Mouse (Mus musculus) lung, postnatal 0 days (tissue): ENCODE results near the gene Ccdc65.

ENCODE experiments used
- CTCF ChIP-seq: IDR thresholded peaks from 2 replicates; pipeline ENCODE4 v1.5.1; 2016; ENCODE audit warnings: antibody characterized with exemption, mild to moderate bottlenecking
- EP300 ChIP-seq: IDR thresholded peaks from 2 replicates; pipeline ENCODE4 v1.6.1; 2016; ENCODE audit warnings: antibody characterized with exemption, mild to moderate bottlenecking, control low read depth

- TF ChIP-seq CTCF (no peak), EP300 (no peak)
Observed at GRCm38 (mm10) chr15:98675634-98676250, 32.3 kb upstream of the Ccdc65 start.
